Mouse (Mus musculus): Measurements from ENCODE around the gene Aspscr1. TPM values are rescaled to one million over a fixed set of nuclear protein-coding genes. Genes with fewer than 3 reads are reported as not detected.

The Aspscr1 gene
- polyA plus RNA-seq, 1 experiment from 2014 or later: 105 TPM

DNA sequence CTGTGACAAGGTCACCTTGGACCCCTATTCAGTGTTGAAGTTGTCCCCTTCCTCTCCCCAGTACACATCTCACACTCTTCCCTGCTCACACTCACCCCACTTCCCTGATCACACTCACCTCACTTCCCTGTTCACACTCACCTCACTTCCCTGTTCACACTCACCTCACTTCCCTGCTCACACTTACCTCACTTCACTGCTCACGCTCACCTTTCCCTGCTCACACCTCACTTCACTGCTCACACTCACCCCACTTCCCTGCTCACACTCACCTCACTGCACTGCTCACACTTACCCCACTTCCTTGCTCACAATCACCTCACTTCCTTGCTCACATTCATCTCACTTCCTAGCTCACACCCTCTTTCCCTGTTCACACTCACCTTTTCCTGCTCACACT lies 58.6 kb downstream of the Aspscr1 start:
- Histone ChIP-seq H3K9ac (no peak overlapping the region), H3K27me3 (replicated peaks) (no peaks in the 10 kb centered on the region), H3K27ac (no peak overlapping the region), H3K9me3 (no peaks in the 10 kb centered on the region), H3K4me1 (peaks cover 9% of the 10 kb centered on the region), H3K4me2 (no peak overlapping the region), H3K4me3 (replicated peaks) (no peak overlapping the region), H3K36me3 (no peaks in the 10 kb centered on the region)
- no peak for ATAC-seq (ENCODE audit: insufficient read depth, low FRiP score, low read depth)
- WGBS: 86% methylated on average over 1 of the region's 1 CpGs

DNA sequence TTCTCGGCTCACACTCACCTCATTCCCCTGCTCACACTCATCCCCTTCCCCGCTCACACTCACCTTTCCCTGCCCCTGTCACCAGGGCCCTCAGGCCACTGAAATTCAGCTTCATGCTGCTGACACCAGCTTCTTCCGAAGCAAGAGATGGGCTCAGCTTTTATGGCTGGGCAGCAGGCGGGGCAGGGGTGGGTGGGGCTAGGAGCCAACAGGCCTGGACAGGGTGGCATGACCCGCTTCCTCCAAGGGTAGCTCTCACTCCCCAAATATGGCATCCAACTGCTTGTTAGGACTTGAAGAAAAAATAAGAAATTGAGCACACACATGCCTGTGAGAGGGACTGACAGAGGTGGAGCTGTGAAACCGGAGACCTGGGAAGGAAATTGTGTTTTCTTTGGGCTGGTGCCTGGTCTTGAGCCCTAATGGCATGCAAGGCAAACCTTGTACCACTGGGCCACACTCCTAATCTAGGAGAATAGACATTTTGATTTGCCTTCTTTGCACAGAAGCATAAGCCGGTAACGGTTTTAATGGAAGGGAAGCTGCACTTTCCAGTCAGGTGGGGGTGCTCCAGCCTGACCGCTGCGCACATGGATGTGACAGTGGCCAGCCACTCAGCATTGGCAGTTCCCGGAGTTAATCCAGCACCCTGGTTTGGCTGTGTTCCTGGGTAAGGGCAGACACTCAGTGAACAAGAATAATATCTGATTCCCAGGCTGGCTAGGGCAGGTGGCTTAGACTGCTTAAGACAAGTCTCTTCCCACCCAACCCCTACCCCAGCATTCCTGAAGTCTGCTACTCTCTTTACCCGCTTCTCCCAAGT lies 59.3 kb downstream of the Aspscr1 start, which contains the start of gene Cbr2:
TSS of gene Cbr2 (minus strand) at position 257 of the 823 bp plus-strand sequence.
- ATAC-seq (ENCODE audit: insufficient read depth, low FRiP score, low read depth): no peak
- H3K27ac ChIP-seq: peak within 1 kb of the TSS; percentile 54
- no peaks in the 10 kb centered on the region for H3K9me3 ChIP-seq
- H3K27me3 ChIP-seq (replicated peaks): no peaks in the 10 kb centered on the region
- H3K4me1 ChIP-seq: peaks cover 3% of the 10 kb centered on the region; the same call in 1 of the 2 replicates
- no peak within 1 kb of the TSS for H3K9ac ChIP-seq
- WGBS: 68% methylated on average over 12 of the region's 12 CpGs
- no peak within 1 kb of the TSS for H3K4me2 ChIP-seq
- no peak within 1 kb of the TSS for H3K4me3 ChIP-seq (replicated peaks)
- no peaks in the 10 kb centered on the region for H3K36me3 ChIP-seq

GRCm38 (mm10) chr11:120733521-120733920 lies 60.7 kb downstream of the Aspscr1 start:
- H3K4me2 ChIP-seq: no peak overlapping the region
- no peak for ATAC-seq (ENCODE audit: insufficient read depth, low FRiP score, low read depth)
- peaks cover 3% of the 10 kb centered on the region; the same call in 1 of the 2 replicates for H3K4me1 ChIP-seq
- H3K36me3 ChIP-seq: no peaks in the 10 kb centered on the region
- H3K9me3 ChIP-seq: no peaks in the 10 kb centered on the region
- no peak overlapping the region for H3K27ac ChIP-seq
- H3K27me3 ChIP-seq (replicated peaks): no peaks in the 10 kb centered on the region
- H3K4me3 ChIP-seq (replicated peaks): no peak overlapping the region
- H3K9ac ChIP-seq: no peak overlapping the region
- WGBS: 50% methylated on average over 6 of the region's 6 CpGs

DNA sequence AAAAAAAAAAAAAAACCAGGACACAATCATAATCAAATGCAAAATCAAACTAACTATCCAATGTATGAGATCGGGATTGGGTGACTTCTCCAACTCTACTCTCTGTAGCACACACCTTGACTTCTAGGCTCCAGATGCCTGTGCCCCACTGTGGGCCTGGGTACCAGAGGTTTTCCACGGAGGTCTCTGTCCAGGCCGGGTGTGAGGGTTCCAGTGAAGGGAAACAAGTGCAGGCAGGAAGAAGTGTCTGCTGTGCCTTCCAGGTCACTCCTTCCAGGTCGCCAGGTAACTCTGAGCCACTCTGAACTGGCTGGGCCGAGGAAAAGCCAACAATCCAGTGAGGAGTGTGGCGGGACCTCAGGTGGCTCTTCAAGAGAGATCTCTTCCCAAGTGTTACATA lies 63.7 kb downstream of the Aspscr1 start:
- Histone ChIP-seq H3K4me3 (replicated peaks) (no peak overlapping the region), H3K27me3 (replicated peaks) (no peaks in the 10 kb centered on the region), H3K4me1 (peaks cover 3% of the 10 kb centered on the region; the same call in 1 of the 2 replicates), H3K9me3 (no peaks in the 10 kb centered on the region), H3K36me3 (no peaks in the 10 kb centered on the region), H3K4me2 (no peak overlapping the region), H3K9ac (no peak overlapping the region), H3K27ac (no peak overlapping the region)
- 76% methylated on average over 6 of the region's 6 CpGs for WGBS
- ATAC-seq (ENCODE audit: insufficient read depth, low FRiP score, low read depth): no peak

- H3K27ac ChIP-seq: no peak overlapping the region
- no peaks in the 10 kb centered on the region for H3K4me1 ChIP-seq
- no peak overlapping the region for H3K4me2 ChIP-seq
- H3K4me3 ChIP-seq (replicated peaks): no peak overlapping the region
- no peaks in the 10 kb centered on the region for H3K27me3 ChIP-seq (replicated peaks)
- H3K9me3 ChIP-seq: no peaks in the 10 kb centered on the region
- no peak overlapping the region for H3K9ac ChIP-seq
- no peak for ATAC-seq (ENCODE audit: insufficient read depth, low FRiP score, low read depth)
- H3K36me3 ChIP-seq: no peaks in the 10 kb centered on the region
- 85% methylated on average over 5 of the region's 5 CpGs for WGBS
Measured at GRCm38 (mm10) chr11:120740981-120741380, 68.2 kb downstream of the Aspscr1 start.

GRCm38 (mm10) chr11:120744121-120744701 lies 71.4 kb downstream of the Aspscr1 start:
- Histone ChIP-seq H3K27me3 (replicated peaks) (no peaks in the 10 kb centered on the region), H3K36me3 (no peaks in the 10 kb centered on the region), H3K4me1 (no peaks in the 10 kb centered on the region), H3K27ac (peak overlapping the region; percentile 26; the same call in 1 of the 2 replicates), H3K9ac (no peak overlapping the region), H3K4me2 (no peak overlapping the region), H3K4me3 (replicated peaks) (no peak overlapping the region), H3K9me3 (no peaks in the 10 kb centered on the region)
- whole genome bisulfite sequencing: 64% methylated on average over 7 of the region's 7 CpGs
- ATAC-seq (ENCODE audit: insufficient read depth, low FRiP score, low read depth): peak; percentile 43; the same call in 1 of the 2 replicates

GRCm38 (mm10) chr11:120747974-120748373 lies 75.2 kb downstream of the Aspscr1 start:
- Histone ChIP-seq H3K9ac (no peak overlapping the region), H3K27me3 (replicated peaks) (no peaks in the 10 kb centered on the region), H3K27ac (0 out of 2 replicates have a peak overlapping the region, but pooled peaks have one; percentile 16), H3K9me3 (no peaks in the 10 kb centered on the region), H3K4me3 (replicated peaks) (no peak overlapping the region), H3K36me3 (no peaks in the 10 kb centered on the region), H3K4me2 (no peak overlapping the region), H3K4me1 (no peaks in the 10 kb centered on the region)
- no peak for ATAC-seq (ENCODE audit: insufficient read depth, low FRiP score, low read depth)
- 61% methylated on average over 4 of the region's 4 CpGs for WGBS

DNA sequence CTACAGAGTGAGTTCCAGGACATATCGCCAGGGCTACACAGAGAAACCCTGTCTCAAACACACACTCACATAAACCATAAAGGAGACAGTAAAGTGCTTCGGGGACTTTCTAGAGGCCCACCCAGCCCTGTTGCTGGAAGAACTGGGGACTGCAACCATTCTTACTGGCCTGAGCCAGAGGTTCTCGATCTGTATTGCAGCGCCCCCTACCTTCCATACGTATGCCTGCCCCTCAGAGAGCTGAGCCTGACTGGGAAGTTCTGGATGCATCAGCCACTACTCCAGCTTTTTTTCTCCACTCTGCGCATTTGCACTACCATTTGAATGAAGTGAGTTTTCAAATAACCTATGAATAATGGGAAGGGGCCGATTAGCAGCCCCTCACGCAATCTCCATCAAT lies 76.7 kb downstream of the Aspscr1 start:
- H3K4me3 ChIP-seq (replicated peaks): no peak overlapping the region
- no peaks in the 10 kb centered on the region for H3K36me3 ChIP-seq
- no peaks in the 10 kb centered on the region for H3K27me3 ChIP-seq (replicated peaks)
- H3K9me3 ChIP-seq: no peaks in the 10 kb centered on the region
- WGBS: 63% methylated on average over 8 of the region's 8 CpGs
- ATAC-seq (ENCODE audit: insufficient read depth, low FRiP score, low read depth): no peak
- H3K4me1 ChIP-seq: no peaks in the 10 kb centered on the region
- H3K4me2 ChIP-seq: no peak overlapping the region
- no peak overlapping the region for H3K9ac ChIP-seq
- H3K27ac ChIP-seq: no peak overlapping the region

- no peaks in the 10 kb centered on the region for H3K36me3 ChIP-seq
- no peak for ATAC-seq (ENCODE audit: insufficient read depth, low FRiP score, low read depth)
- no peak overlapping the region for H3K4me2 ChIP-seq
- H3K4me3 ChIP-seq (replicated peaks): no peak overlapping the region
- H3K9ac ChIP-seq: no peak overlapping the region
- no peaks in the 10 kb centered on the region for H3K4me1 ChIP-seq
- no peaks in the 10 kb centered on the region for H3K9me3 ChIP-seq
- 60% methylated on average over 4 of the region's 4 CpGs for WGBS
- H3K27me3 ChIP-seq (replicated peaks): no peaks in the 10 kb centered on the region
- H3K27ac ChIP-seq: no peak overlapping the region
Measured at GRCm38 (mm10) chr11:120751606-120752005, 78.8 kb downstream of the Aspscr1 start.

Small RNA genes within 50 kb of the gene (microRNA-seq; reads per million reads assigned to microRNA genes)
- gene Mir6936: 1.2 reads per million

Other genes with a start within 250 kb of the Aspscr1 start
- gene Nploc4, start 235.3 kb upstream of the Aspscr1 start, polyA plus RNA-seq (2015; fragmentation: Nextera tagmentation; extraction: Ambion mirVana): 28.1 and 29.8 TPM in 2 replicates
- gene Tspan10, start 230.3 kb upstream of the Aspscr1 start, polyA plus RNA-seq (2015; fragmentation: Nextera tagmentation; extraction: Ambion mirVana): not detected in 2 replicates
- 0.26 TPM in 1 of 2 replicates, not detected in the other for gene Pde6g, start 219.5 kb upstream of the Aspscr1 start, polyA plus RNA-seq (2015; fragmentation: Nextera tagmentation; extraction: Ambion mirVana)
- 15.7 and 16.1 TPM in 2 replicates for gene Oxld1, start 214.9 kb upstream of the Aspscr1 start, polyA plus RNA-seq (2015; fragmentation: Nextera tagmentation; extraction: Ambion mirVana)
- gene Ccdc137, start 214.9 kb upstream of the Aspscr1 start, polyA plus RNA-seq (2015; fragmentation: Nextera tagmentation; extraction: Ambion mirVana): 30.5 and 32.2 TPM in 2 replicates
- 40.0 and 42.7 TPM in 2 replicates for gene Arl16, start 205.4 kb upstream of the Aspscr1 start, polyA plus RNA-seq (2015; fragmentation: Nextera tagmentation; extraction: Ambion mirVana)
- 157 and 168 TPM in 2 replicates for gene Mrpl12, start 188.4 kb upstream of the Aspscr1 start, polyA plus RNA-seq (2015; fragmentation: Nextera tagmentation; extraction: Ambion mirVana)
- gene Slc25a10, start 181.1 kb upstream of the Aspscr1 start, polyA plus RNA-seq (2015; fragmentation: Nextera tagmentation; extraction: Ambion mirVana): 70.7 and 71.4 TPM in 2 replicates
- 1.7 and 2.4 TPM in 2 replicates for gene Gcgr, start 142.3 kb upstream of the Aspscr1 start, polyA plus RNA-seq (2015; fragmentation: Nextera tagmentation; extraction: Ambion mirVana)
- gene Mcrip1, start 123.2 kb upstream of the Aspscr1 start, polyA plus RNA-seq (2015; fragmentation: Nextera tagmentation; extraction: Ambion mirVana): 167 TPM in 2 replicates
- 0.59 TPM in 1 of 2 replicates, not detected in the other for gene Ppp1r27, start 121.8 kb upstream of the Aspscr1 start, polyA plus RNA-seq (2015; fragmentation: Nextera tagmentation; extraction: Ambion mirVana)
- gene P4hb, start 99.7 kb upstream of the Aspscr1 start, polyA plus RNA-seq (2015; fragmentation: Nextera tagmentation; extraction: Ambion mirVana): 954 and 1,026 TPM in 2 replicates
- 537 and 556 TPM in 2 replicates for gene Arhgdia, start 91.3 kb upstream of the Aspscr1 start, polyA plus RNA-seq (2015; fragmentation: Nextera tagmentation; extraction: Ambion mirVana)
- 420 and 451 TPM in 2 replicates for gene Alyref, start 74.6 kb upstream of the Aspscr1 start, polyA plus RNA-seq (2015; fragmentation: Nextera tagmentation; extraction: Ambion mirVana)
- 196 and 200 TPM in 2 replicates for gene Anapc11, start 74.6 kb upstream of the Aspscr1 start, polyA plus RNA-seq (2015; fragmentation: Nextera tagmentation; extraction: Ambion mirVana)
- 9.8 and 12.1 TPM in 2 replicates for gene Npb, start 64.5 kb upstream of the Aspscr1 start, polyA plus RNA-seq (2015; fragmentation: Nextera tagmentation; extraction: Ambion mirVana)
- 183 and 188 TPM in 2 replicates for gene Pcyt2, start 55.0 kb upstream of the Aspscr1 start, polyA plus RNA-seq (2015; fragmentation: Nextera tagmentation; extraction: Ambion mirVana)
- 38.1 and 39.0 TPM in 2 replicates for gene Sirt7, start 47.7 kb upstream of the Aspscr1 start, polyA plus RNA-seq (2015; fragmentation: Nextera tagmentation; extraction: Ambion mirVana)
- 29.3 and 31.9 TPM in 2 replicates for gene Mafg, start 39.4 kb upstream of the Aspscr1 start, polyA plus RNA-seq (2015; fragmentation: Nextera tagmentation; extraction: Ambion mirVana)
- 32.5 and 32.7 TPM in 2 replicates for gene Pycr1, start 29.2 kb upstream of the Aspscr1 start, polyA plus RNA-seq (2015; fragmentation: Nextera tagmentation; extraction: Ambion mirVana)
- 0.28 and 0.44 TPM in 2 replicates for gene Myadml2, start 24.8 kb upstream of the Aspscr1 start, polyA plus RNA-seq (2015; fragmentation: Nextera tagmentation; extraction: Ambion mirVana)
- 3.9 and 4.9 TPM in 2 replicates for gene Notum, start 11.8 kb upstream of the Aspscr1 start, polyA plus RNA-seq (2015; fragmentation: Nextera tagmentation; extraction: Ambion mirVana)
- 155 and 158 TPM in 2 replicates for gene Cenpx, start 40.8 kb downstream of the Aspscr1 start, polyA plus RNA-seq (2015; fragmentation: Nextera tagmentation; extraction: Ambion mirVana)
- 55.7 and 57.3 TPM in 2 replicates for gene Lrrc45, start 41.0 kb downstream of the Aspscr1 start, polyA plus RNA-seq (2015; fragmentation: Nextera tagmentation; extraction: Ambion mirVana)
- 36.4 and 39.4 TPM in 2 replicates for gene Rac3, start 48.5 kb downstream of the Aspscr1 start, polyA plus RNA-seq (2015; fragmentation: Nextera tagmentation; extraction: Ambion mirVana)
- 31.6 and 33.5 TPM in 2 replicates for gene Dcxr, start 54.3 kb downstream of the Aspscr1 start, polyA plus RNA-seq (2015; fragmentation: Nextera tagmentation; extraction: Ambion mirVana)
- gene Cbr2, start 59.1 kb downstream of the Aspscr1 start, polyA plus RNA-seq (2015; fragmentation: Nextera tagmentation; extraction: Ambion mirVana): 54.5 and 82.4 TPM in 2 replicates
- 4.3 and 9.3 TPM in 2 replicates for gene Hmga1b, start 89.8 kb downstream of the Aspscr1 start, polyA plus RNA-seq (2015; fragmentation: Nextera tagmentation; extraction: Ambion mirVana)
- gene Rfng, start 111.2 kb downstream of the Aspscr1 start, polyA plus RNA-seq (2015; fragmentation: Nextera tagmentation; extraction: Ambion mirVana): 35.8 and 40.9 TPM in 2 replicates
- gene Gps1, start 111.3 kb downstream of the Aspscr1 start, polyA plus RNA-seq (2015; fragmentation: Nextera tagmentation; extraction: Ambion mirVana): 157 and 172 TPM in 2 replicates
- 69.2 and 79.0 TPM in 2 replicates for gene Dus1l, start 123.4 kb downstream of the Aspscr1 start, polyA plus RNA-seq (2015; fragmentation: Nextera tagmentation; extraction: Ambion mirVana)
- gene Fasn, start 151.6 kb downstream of the Aspscr1 start, polyA plus RNA-seq (2015; fragmentation: Nextera tagmentation; extraction: Ambion mirVana): 45.9 and 46.3 TPM in 2 replicates

All from stomach, embryonic 15.5 days (tissue).